Mouse (Mus musculus): ENCODE measurements around the gene Fam107b. TPM values are rescaled to one million over a fixed set of nuclear protein-coding genes. Genes with fewer than 3 reads are reported as not detected.

Gene Fam107b
- polyA plus RNA-seq, 1 experiment from 2014 or later: 32.5 TPM

DNA sequence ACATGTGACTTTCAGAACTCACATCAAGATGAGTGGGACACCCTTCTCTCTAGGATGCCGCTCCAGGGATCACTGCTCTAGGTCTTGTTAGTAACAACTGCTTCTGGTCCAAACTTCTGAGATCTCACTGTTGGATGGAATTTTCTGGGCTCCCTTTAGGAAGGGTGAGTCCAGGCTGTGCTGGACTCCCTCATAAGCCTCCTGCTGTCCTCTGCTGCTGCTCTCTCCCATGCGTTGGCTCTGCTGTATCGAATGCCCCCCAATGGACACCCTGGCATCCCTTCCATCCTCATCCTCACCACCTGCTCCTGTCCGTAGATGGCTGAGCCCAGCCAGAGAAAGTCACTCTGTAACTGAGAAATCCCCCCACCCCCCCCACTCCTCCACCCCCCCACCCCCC is 170.4 kb downstream of the Fam107b start:
- H3K27me3 ChIP-seq (replicated peaks): no peaks in the 10 kb centered on the region
- H3K9ac ChIP-seq: no peak overlapping the region
- H3K4me3 ChIP-seq: no peak overlapping the region
- ATAC-seq (ENCODE audit: insufficient number of reproducible peaks, low FRiP score): no peak
- H3K27ac ChIP-seq (ENCODE audit: poor library complexity, severe bottlenecking): no peak overlapping the region
- H3K9me3 ChIP-seq (replicated peaks): no peaks in the 10 kb centered on the region
- 86% methylated on average over 4 of the region's 4 CpGs for WGBS
- 0 out of 2 replicates have a peak, but pooled peaks cover 2% of the 10 kb centered on the region for H3K36me3 ChIP-seq
- H3K4me1 ChIP-seq (replicated peaks): peaks cover 63% of the 10 kb centered on the region
- no peak overlapping the region for H3K4me2 ChIP-seq

DNA sequence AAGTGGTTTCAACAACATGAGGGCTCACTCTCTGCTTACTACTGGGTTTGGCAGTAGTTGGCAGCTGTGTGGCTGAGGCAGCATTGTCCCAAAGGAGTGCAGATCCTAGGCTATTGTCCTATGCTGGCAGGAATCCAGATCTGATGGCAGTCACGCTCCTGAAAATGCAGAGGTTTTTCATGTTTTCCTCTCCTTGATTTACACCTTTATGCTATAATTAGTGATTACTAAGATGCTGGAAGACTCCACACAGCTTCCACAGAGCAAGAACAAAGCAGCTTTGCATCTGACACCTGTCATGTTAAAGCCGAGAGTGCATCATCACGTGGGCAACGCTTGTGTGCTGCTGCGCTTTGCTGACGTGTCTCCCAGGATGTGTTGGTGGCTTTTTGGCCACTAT is 172.2 kb downstream of the Fam107b start:
- Histone ChIP-seq H3K36me3 (0 out of 2 replicates have a peak, but pooled peaks cover 2% of the 10 kb centered on the region), H3K27me3 (replicated peaks) (no peaks in the 10 kb centered on the region), H3K27ac (ENCODE audit: poor library complexity, severe bottlenecking) (no peak overlapping the region), H3K4me3 (no peak overlapping the region), H3K9me3 (replicated peaks) (no peaks in the 10 kb centered on the region), H3K4me1 (replicated peaks) (peaks cover 76% of the 10 kb centered on the region), H3K4me2 (no peak overlapping the region), H3K9ac (no peak overlapping the region)
- no peak for ATAC-seq (ENCODE audit: insufficient number of reproducible peaks, low FRiP score)
- WGBS: 78% methylated on average over 6 of the region's 6 CpGs

DNA sequence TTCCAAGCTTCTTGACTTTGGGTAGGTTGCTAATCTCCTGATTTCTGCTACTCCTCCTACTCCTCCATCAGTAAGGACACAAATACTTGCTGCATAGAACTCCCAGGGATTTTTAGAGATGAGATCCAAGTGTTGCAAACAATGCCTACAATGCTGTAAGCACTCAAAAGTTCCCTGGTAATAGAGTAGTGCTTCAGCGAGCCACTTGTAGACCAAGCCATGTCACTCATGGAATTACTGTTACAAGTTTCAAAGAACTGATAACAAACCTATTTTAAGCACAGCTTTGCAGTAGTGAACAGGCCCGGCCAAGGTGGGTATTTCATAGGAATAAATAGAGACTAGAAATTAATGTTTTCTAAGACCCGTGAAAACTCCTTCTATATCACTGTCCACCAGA is 174.8 kb downstream of the Fam107b start:
- Histone ChIP-seq H3K4me2 (no peak overlapping the region), H3K27me3 (replicated peaks) (no peaks in the 10 kb centered on the region), H3K4me1 (replicated peaks) (peaks cover 74% of the 10 kb centered on the region), H3K27ac (ENCODE audit: poor library complexity, severe bottlenecking) (peak overlapping the region; percentile 73), H3K4me3 (no peak overlapping the region), H3K9me3 (replicated peaks) (no peaks in the 10 kb centered on the region), H3K9ac (no peak overlapping the region), H3K36me3 (0 out of 2 replicates have a peak, but pooled peaks cover 2% of the 10 kb centered on the region)
- ATAC-seq (ENCODE audit: insufficient number of reproducible peaks, low FRiP score): 0 out of 2 replicates have a peak, but pooled peaks have one; percentile 19
- 23% methylated on average over 3 of the region's 3 CpGs for WGBS

DNA sequence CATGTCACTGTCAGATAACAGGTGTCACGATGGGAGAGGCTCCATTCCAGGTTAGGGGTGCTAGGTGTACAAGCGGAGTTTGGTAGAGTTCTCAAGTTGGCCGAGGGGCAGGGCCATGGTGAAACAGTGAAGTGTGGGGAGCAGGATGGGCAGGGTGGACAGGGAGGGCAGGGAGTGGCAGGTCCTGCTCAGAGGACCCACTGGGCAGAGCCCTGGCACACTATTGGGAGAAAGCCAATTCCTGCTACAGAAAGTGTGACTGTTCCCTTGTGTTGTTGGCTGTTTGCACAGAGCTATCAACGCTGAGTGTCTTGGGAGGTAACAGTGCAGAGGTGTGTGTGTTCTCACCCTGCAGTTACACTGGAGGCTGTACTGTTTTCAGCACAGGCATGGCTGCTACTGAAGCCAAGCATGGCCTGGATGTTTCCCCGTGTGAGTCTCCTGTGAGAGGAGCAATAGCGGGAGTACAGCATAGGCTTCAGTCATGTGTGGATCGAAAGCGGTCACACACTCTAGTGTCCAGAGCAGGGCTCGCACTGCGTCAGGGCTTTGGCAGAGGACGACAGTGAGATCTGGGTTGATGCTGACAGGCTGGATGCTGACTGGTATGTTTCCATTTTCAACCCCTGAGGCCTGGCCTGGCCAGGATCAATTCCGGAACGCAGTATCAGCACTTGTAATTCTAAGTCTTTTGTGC is 175.8 kb downstream of the Fam107b start:
- peak overlapping the region; percentile 52 for H3K27ac ChIP-seq (ENCODE audit: poor library complexity, severe bottlenecking)
- H3K9ac ChIP-seq: no peak overlapping the region
- H3K4me1 ChIP-seq (replicated peaks): peaks cover 70% of the 10 kb centered on the region
- H3K4me2 ChIP-seq: peak overlapping the region; percentile 21
- no peaks in the 10 kb centered on the region for H3K27me3 ChIP-seq (replicated peaks)
- no peaks in the 10 kb centered on the region for H3K9me3 ChIP-seq (replicated peaks)
- no peak overlapping the region for H3K4me3 ChIP-seq
- 36% methylated on average over 13 of the region's 13 CpGs for WGBS
- peak; percentile 54 for ATAC-seq (ENCODE audit: insufficient number of reproducible peaks, low FRiP score)
- H3K36me3 ChIP-seq: 0 out of 2 replicates have a peak, but pooled peaks cover 2% of the 10 kb centered on the region

DNA sequence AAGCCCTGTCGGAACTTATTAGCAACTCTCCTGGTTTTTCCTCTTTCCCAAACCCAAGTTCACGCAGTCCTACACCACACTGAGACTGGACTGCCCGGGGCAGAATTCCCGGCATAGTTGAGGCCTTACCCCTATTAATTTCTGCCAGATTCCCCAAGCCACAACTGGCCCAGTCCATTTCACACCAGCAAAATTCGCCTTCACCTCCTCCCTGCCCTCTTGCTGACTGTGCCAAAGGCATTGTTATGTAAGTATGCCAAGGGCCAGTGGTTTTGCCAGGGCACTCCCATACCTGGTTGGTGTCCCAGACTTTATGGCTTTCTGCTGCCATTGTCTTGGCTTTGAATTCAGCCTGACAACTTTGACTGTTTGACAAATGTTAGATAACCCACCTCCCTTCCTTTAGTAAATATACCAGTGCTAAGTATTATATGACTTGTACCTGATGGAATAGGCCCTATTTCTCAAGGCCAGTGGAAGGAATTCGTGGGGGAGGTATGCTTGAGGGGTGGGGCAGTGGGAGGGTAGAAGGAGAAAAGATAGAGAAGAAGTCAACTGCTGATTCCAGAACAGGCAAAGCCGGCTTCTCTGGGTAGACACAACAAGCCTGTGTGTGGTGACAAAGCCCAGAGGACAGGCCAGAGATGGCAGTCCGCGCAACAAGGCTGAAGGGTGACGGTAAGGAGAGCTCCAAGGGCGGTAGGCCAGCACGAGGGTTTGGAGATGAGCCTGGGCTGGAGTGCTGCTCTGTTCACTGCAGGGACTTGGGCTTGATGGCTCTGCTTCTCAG is 178.6 kb downstream of the Fam107b start:
- H3K9me3 ChIP-seq (replicated peaks): no peaks in the 10 kb centered on the region
- H3K4me2 ChIP-seq: no peak overlapping the region
- 42% methylated on average over 12 of the region's 12 CpGs for WGBS
- no peak overlapping the region for H3K27ac ChIP-seq (ENCODE audit: poor library complexity, severe bottlenecking)
- H3K4me1 ChIP-seq (replicated peaks): peaks cover 61% of the 10 kb centered on the region
- ATAC-seq (ENCODE audit: insufficient number of reproducible peaks, low FRiP score): no peak
- H3K27me3 ChIP-seq (replicated peaks): no peaks in the 10 kb centered on the region
- no peak overlapping the region for H3K4me3 ChIP-seq
- no peaks in the 10 kb centered on the region for H3K36me3 ChIP-seq
- no peak overlapping the region for H3K9ac ChIP-seq

DNA sequence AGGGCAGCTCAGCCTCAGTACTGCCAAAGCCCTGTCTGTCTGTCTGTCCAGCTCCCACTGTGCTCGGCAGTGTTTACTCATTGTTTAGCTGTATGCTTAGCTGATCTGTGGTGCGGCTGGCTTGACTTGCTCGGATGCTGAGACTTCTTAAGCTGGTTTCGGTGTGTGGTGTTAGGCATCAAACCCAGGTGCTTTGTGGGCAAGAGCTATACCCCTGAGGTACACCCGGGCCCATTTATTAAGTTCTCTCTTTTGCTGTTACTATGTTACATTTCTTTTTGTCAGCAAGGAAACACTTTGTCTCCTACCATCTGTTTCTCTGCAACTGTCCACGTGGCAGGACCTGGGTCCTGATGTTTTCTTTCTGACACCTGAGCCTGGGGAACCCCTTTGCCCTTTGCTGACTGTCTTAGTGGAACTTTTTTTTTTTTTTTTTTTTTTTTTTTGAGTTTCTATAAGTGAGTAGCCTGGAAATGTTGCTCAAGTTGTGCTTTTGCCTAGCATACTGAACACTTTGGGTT is 179.3 kb downstream of the Fam107b start:
- Histone ChIP-seq H3K4me1 (replicated peaks) (peaks cover 58% of the 10 kb centered on the region), H3K9me3 (replicated peaks) (no peaks in the 10 kb centered on the region), H3K9ac (no peak overlapping the region), H3K27me3 (replicated peaks) (no peaks in the 10 kb centered on the region), H3K4me3 (no peak overlapping the region), H3K27ac (ENCODE audit: poor library complexity, severe bottlenecking) (no peak overlapping the region), H3K36me3 (no peaks in the 10 kb centered on the region), H3K4me2 (no peak overlapping the region)
- ATAC-seq (ENCODE audit: insufficient number of reproducible peaks, low FRiP score): no peak
- WGBS: 70% methylated on average over 6 of the region's 6 CpGs

DNA sequence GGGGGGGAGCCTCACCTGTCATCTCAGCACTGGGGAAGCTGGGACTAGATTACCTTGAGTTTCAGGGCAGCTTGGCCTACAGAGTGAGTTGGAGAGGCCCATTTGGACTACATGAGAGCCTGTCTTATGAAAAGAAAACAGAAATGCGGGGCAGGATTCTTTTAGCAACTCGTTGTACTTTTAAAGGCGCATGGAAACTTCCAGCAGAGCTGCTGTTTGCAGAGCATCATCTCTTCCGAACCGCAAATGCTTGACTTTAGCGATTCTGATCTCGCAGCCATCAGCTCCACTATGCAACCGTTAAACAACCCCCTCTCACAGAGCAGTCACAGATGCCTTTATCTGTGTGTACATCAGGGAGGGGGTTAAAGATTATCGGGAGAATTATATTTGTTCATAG is 179.8 kb downstream of the Fam107b start:
- no peak for ATAC-seq (ENCODE audit: insufficient number of reproducible peaks, low FRiP score)
- WGBS: 77% methylated on average over 9 of the region's 9 CpGs
- no peak overlapping the region for H3K9ac ChIP-seq
- no peaks in the 10 kb centered on the region for H3K27me3 ChIP-seq (replicated peaks)
- H3K27ac ChIP-seq (ENCODE audit: poor library complexity, severe bottlenecking): no peak overlapping the region
- H3K9me3 ChIP-seq (replicated peaks): no peaks in the 10 kb centered on the region
- H3K36me3 ChIP-seq: no peaks in the 10 kb centered on the region
- no peak overlapping the region for H3K4me3 ChIP-seq
- H3K4me1 ChIP-seq (replicated peaks): peaks cover 52% of the 10 kb centered on the region
- no peak overlapping the region for H3K4me2 ChIP-seq

DNA sequence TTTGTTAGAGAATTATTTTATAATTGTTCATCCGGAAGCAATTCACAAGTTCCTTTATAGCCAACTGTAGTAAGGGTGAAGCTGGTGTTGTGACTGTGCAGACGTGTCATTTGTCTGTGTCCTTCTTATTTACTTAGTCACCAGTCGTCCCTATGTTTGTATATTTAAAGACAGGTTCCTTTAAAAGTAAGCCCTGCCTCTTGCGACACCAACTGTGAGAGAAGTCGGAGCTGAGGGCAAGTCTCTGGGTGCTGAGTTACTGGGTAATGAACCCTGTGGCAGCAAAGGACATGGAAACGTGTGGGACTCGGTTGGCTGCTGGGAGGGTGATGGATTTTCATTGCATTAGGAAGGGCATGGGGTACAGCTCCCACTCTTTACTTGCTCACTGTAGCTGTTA is 182.1 kb downstream of the Fam107b start:
- Histone ChIP-seq H3K4me1 (replicated peaks) (peaks cover 32% of the 10 kb centered on the region), H3K9me3 (replicated peaks) (no peaks in the 10 kb centered on the region), H3K36me3 (no peaks in the 10 kb centered on the region), H3K4me3 (no peak overlapping the region), H3K27ac (ENCODE audit: poor library complexity, severe bottlenecking) (no peak overlapping the region), H3K4me2 (no peak overlapping the region), H3K27me3 (replicated peaks) (no peaks in the 10 kb centered on the region), H3K9ac (no peak overlapping the region)
- no peak for ATAC-seq (ENCODE audit: insufficient number of reproducible peaks, low FRiP score)
- WGBS: 63% methylated on average over 7 of the region's 7 CpGs

DNA sequence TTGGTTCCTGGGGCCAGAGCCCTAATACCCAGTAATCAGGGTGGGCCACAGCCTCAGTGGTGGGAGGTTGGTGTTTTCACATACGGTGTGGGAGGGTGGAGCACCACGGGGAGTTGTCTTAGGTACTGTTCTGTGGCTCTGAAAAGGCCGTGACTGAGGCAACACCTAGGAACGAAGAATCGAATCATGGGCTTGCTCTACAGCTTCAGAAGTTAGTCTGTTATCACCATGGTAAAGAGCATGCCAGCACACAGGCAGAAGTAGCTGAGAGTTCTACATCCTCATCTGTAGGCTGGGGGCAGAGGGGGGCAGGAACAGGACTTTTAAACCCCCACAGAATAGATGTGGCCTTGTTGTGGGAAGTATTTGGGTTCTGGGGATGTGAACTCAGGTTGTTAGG is 182.6 kb downstream of the Fam107b start:
- no peak overlapping the region for H3K4me2 ChIP-seq
- H3K36me3 ChIP-seq: no peaks in the 10 kb centered on the region
- no peak for ATAC-seq (ENCODE audit: insufficient number of reproducible peaks, low FRiP score)
- H3K27ac ChIP-seq (ENCODE audit: poor library complexity, severe bottlenecking): no peak overlapping the region
- 78% methylated on average over 5 of the region's 5 CpGs for WGBS
- H3K4me1 ChIP-seq (replicated peaks): peaks cover 32% of the 10 kb centered on the region
- no peak overlapping the region for H3K9ac ChIP-seq
- no peaks in the 10 kb centered on the region for H3K9me3 ChIP-seq (replicated peaks)
- H3K27me3 ChIP-seq (replicated peaks): no peaks in the 10 kb centered on the region
- H3K4me3 ChIP-seq: no peak overlapping the region

DNA sequence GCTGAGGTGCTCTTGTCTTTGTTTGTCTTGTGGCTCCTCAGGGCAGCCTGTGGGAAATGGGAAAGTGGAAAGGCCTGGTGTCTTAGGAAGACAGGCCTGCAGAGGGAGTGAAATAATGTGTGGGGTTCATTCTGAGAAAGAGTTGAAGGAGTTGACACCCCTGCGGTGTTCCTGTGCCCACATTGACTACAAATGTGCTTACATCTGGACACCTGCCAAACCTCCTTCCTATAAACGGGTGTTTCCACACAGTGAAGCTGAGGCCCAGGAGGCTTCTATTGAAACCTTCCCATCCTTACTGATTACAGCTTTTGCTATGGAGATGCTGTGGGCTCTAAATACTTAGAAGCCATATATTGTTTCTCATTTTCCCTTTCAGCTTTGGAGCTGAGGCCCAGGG is 183.5 kb downstream of the Fam107b start:
- Histone ChIP-seq H3K4me2 (no peak overlapping the region), H3K9ac (no peak overlapping the region)

DNA sequence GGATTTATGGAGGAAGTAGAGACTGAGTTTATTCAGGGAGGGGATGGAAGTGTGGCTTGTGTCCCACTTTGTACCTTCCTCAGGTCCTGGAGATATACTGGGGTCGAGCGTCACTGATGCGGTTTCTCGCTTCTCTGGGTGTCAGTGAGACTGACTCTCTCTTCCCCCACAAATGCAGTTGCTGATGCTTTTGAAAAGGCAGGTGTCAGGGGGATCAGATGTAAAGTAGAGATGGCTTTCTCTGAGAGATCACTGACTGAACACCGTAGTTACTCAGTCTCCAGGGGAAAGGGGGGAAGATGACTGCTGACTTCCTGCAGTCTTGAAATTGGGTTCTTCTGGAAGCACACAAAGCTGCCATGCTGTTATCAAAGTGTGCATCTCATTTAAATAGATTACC is 185.6 kb downstream of the Fam107b start:
- ATAC-seq (ENCODE audit: insufficient number of reproducible peaks, low FRiP score): no peak
- Histone ChIP-seq H3K4me1 (replicated peaks) (peaks cover 13% of the 10 kb centered on the region), H3K4me3 (no peak overlapping the region), H3K27me3 (replicated peaks) (no peaks in the 10 kb centered on the region), H3K4me2 (no peak overlapping the region), H3K9ac (no peak overlapping the region), H3K9me3 (replicated peaks) (0 out of 2 replicates have a peak, but pooled peaks cover 4% of the 10 kb centered on the region), H3K36me3 (no peaks in the 10 kb centered on the region), H3K27ac (ENCODE audit: poor library complexity, severe bottlenecking) (no peak overlapping the region)
- 81% methylated on average over 5 of the region's 5 CpGs for WGBS

More for the DNA sequence above, 183.5 kb downstream of the Fam107b start:
- H3K27me3 ChIP-seq (replicated peaks): no peaks in the 10 kb centered on the region
- H3K4me3 ChIP-seq: no peak overlapping the region
- ATAC-seq (ENCODE audit: insufficient number of reproducible peaks, low FRiP score): 0 out of 2 replicates have a peak, but pooled peaks have one; percentile 29
- no peaks in the 10 kb centered on the region for H3K36me3 ChIP-seq
- H3K27ac ChIP-seq (ENCODE audit: poor library complexity, severe bottlenecking): no peak overlapping the region
- H3K9me3 ChIP-seq (replicated peaks): 0 out of 2 replicates have a peak, but pooled peaks cover 4% of the 10 kb centered on the region
- peaks cover 27% of the 10 kb centered on the region for H3K4me1 ChIP-seq (replicated peaks)
- 36% methylated on average over 2 of the region's 2 CpGs for WGBS
